Mouse (Mus musculus) cerebellum, adult 18-20 months (tissue): Measurements from ENCODE around the gene Gm5662.
"Not testable (repeated sequence)": the region's sequence is repeated elsewhere in the genome, so short reads cannot be mapped to it uniquely, and the experiment has no call there.

ENCODE experiments used
- DNase-seq, 2 experiments: peaks; one replicate each; pipeline ENCODE4 v3.0.0; 2021

Gm5662 gene

GRCm38 (mm10) chr12:88274400-88274799 is at the start of gene Gm5662:
Gene Gm5662, minus strand, starts transcription at chr12:88274500.
- DNase-seq = not testable (repeated sequence)

DNA sequence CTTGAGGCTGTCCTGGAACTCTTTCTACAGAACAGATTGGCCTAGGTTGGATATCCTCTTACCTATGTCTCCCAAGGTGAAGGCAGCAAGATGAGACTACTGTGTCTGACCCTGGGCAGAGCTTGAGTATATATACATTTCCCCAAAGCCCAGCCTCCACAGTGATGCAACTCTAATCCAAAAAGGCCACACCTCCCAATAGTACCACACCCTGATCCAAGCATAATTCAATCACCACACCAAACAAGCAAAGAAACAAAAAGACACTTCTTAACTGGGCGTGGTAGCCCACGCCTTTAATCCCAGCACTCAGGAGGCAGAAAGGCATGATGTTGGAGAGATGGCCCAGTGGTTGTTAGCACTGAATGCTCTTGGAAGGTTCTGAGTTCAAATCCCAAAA is 49.6 kb upstream of the Gm5662 start, which contains the start of gene Gm5039:
TSS of gene Gm5039 (minus strand) at position 101 of the 400 bp plus-strand sequence.
- not testable (repeated sequence) for DNase-seq

DNA sequence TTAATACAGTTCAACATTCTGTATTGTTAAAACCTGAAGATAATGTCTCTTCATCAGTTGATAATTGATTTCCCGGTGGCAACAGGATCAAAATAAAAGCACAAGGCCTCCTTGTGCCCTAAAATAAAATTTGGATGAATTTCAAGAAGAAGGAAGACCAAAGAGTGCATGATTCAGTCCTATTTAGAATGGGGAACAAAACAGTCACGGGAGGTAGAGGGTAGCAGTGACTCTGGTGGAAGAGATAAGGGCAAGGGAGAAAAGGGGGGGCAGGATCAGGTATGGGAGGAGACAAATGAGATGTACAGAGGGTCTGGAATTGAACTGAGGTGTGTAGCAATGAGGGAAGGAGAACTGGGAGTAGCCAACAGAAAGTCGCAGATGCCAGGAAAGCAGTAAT is 40.3 kb upstream of the Gm5662 start:
- no peak for DNase-seq

DNA sequence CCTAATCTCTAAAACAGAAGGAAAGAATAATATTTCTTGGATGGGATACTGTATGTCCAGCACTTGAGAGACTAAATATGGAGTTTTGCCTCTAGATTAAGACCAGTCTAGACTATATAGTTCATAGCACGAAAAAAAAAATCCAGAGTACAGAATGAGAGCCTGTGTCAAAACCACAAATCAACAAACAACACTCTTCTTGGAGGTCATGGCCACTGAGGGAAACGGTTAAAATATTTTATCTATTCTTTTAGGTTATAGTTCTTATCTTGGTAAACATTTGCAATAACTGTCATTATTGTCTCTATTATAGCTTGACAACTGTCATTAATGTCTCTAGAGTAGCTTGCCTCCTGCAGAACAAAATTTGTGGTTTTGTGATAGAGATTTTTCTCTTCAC is 22.9 kb upstream of the Gm5662 start:
- DNase-seq = not testable (repeated sequence)

DNA sequence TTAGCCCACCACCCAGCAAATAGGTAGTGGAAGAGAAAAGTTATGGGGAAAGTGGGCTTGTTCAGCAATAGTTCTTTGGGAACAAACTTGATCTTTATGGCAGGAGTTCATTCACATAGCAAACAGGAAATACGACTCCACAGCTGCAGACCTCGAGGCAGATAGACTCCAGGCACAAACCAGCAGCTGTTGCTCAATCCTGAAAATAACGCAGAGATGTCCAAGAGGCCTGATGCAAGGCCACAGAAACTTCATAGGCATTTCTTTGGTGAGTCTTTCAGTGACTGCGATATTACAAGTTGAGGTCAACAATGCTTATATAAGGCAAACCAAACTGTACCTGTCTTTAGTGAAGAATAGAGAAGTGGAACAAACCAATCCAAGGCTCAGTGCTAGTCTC is 18.8 kb upstream of the Gm5662 start:
- not testable (repeated sequence) for DNase-seq

DNA sequence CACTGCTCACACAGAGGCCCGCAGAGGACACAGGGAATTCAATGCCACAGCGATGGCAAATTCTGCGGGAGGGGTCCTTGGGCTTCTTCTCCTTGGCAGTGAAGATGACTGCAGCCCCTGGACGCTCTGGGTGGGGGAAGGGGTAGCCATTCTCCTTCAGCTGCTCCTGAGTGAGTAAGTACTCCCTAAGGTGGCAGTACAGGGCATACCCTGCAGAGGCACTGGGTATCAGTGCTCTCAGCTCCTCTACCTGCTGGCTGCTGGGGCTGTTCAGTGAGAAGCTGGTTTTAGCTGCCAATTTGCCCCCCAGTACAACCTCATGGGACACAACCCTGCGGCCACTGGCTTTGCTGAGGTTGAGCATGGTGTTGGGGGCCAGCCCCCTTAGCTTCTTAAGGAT is 10.9 kb upstream of the Gm5662 start:
- DNase-seq = not testable (repeated sequence)

DNA sequence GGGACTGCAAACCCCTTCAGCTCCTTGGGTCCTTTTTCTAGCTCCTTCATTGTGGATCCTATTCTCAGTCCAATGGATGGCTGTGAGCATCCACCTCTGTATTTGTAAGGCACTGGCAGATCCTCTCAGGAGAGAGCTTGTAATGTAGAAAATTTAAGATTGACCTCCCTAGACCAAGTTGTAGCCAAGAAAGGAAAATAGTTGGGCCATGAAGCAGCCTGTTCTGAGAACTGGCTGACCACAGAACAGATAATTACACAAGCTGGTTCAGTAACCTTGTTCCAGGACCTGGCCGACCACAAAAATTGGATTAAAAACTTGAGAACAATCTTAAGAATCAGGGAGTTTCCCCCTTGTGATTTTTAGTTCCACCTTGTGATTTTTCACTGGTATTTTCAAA is 17.1 kb downstream of the Gm5662 start:
- no peak for DNase-seq

GRCm38 (mm10) chr12:88255917-88256316 is 18.4 kb downstream of the Gm5662 start:
- not testable (repeated sequence) for DNase-seq

GRCm38 (mm10) chr12:88250000-88250399 is 24.3 kb downstream of the Gm5662 start, which contains the start of gene Gm8332:
Gene Gm8332, minus strand, starts transcription at chr12:88250100.
- not testable (repeated sequence) for DNase-seq

GRCm38 (mm10) chr12:88245786-88246185 is 28.5 kb downstream of the Gm5662 start:
- DNase-seq = not testable (repeated sequence)

- DNase-seq = not testable (repeated sequence)
Observed at GRCm38 (mm10) chr12:88242940-88243339, 31.4 kb downstream of the Gm5662 start.
